Mouse (Mus musculus): Measurements from ENCODE around the gene Tenm4.

Gene Tenm4

DNA sequence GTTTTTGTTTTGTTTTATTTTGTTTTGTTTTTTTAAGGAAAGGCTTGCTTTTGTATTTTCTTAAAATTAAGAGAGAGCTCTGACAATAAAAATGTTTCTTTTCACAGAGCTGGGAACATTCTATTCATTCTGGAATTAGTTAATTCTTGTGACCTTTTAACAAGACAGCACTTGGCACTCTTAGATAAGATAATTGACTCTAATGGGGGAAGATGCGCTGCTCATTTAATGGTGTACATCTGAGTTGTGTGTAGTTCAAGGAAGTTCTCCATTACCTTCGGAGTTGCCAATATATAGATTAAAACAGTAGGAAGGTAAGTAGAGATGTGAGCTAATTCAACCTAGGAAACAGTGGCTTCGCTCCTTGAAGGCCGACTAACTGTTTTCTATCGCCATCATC is 554.6 kb downstream of the Tenm4 start:
- DNase-seq (ENCODE audit: low spot score in 2 of 2), result no peak

DNA sequence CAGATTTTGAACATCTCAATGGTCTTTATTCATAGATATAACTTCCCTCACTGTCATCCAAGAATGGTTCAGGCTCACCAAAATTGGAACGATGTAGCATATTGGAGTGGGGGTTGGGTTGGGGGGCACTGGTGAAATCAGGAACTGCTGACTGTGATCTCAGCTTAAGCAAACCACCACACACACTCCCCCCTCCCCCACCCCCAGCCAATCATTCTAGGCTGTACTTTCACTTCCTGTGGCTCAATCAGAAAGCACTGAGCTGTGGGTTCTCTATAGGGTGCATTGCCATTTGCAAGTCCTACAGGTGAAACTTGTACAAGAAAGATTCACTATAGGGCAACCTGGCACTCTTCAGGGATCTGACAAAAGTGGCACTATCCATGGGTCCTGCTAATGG is 559.3 kb downstream of the Tenm4 start:
- no peak for DNase-seq (ENCODE audit: low spot score in 2 of 2)

DNA sequence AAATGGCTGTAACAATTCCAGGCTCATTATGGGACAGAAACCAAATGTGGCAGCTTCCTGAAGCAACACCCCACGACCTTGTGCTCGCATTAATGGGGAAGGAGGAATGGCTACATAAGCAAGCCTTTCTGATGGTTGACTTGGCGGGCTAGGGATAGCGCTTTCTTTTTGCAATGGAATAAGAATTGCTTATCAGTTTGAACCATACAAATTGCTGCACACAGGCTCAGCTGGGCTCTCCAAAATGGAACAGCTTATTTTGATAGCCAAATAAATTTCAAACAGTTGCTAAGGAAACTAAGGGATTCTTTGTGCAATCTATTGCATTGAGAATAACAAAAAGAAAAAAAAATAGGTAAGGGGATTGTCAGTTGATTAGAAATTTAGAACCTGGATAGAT is 560.9 kb downstream of the Tenm4 start:
- no peak for DNase-seq (ENCODE audit: low spot score in 2 of 2)

DNA sequence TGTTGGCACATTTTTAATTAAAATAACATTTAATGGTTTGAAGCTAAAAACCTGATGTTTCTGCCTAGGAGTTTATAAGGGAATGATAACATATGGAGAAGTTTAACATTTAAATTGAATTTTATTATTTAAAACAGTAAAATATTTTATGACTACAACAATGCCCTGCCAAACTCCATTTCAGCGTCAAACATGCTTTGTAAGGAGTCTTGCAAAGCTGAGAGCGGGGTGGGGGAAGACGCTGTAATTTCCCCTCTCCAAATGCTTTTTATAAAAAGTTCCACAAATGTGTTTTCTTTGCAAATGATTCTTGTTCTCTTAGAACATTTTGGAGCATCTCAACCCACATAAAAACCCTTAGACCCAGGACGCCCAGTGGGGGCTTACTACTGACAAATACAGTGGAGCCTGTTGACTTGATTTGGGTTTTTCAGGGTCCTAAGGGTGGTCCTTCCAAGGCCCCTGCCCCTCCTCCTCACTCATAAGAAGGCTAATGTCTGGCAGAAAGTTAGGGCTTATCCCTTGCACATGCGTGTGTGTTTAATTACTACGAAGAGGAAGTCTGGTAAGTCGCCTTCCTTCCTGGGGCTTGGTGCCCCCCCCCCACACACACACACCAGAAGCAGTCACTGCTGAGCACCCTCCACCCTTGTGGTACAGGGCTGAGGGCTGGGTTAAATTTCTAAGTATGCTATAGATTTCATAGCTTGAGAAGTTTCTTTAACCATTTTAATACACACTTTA is 563.4 kb downstream of the Tenm4 start:
- no peak for DNase-seq (ENCODE audit: low spot score in 2 of 2)

DNA sequence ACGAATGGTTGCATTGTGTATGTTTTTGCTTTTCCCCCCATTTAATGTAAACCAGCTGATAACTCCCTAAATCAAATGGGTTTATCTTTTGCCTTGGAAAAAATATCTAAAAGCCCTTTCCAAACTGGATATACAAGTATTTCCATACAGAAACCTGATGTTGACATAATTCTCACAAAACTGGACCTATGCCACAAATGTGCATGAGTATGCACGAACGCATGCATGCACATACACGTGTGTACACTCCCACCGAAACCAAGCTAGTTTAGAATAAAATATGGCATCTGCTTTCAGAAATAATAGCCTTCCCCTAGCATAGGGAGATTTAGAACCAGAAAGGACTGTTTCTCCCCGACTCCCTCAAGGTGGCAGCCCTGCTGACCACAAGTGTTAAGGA is 569.6 kb downstream of the Tenm4 start:
- no peak for DNase-seq (ENCODE audit: low spot score in 2 of 2)

DNA sequence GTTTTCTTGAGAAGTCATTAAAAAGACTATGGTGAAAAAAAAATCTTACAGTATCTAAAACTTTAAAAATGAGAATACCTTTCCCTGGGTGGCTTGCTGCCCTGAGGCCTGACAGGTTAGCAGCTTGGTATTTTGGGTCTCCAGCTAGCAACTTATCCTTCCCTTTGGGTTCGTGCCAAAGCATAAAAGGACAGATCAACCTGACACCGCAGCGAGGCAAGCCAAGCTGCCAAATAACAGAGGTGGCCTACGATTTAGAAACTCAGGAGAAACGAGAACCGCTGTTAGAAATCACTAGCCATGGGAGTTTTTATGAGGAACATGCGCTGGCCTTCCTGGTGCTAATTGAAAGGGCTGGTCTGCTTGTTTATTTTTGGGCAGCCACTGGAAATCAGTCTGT is 571.2 kb downstream of the Tenm4 start:
- no peak for DNase-seq (ENCODE audit: low spot score in 2 of 2)

DNA sequence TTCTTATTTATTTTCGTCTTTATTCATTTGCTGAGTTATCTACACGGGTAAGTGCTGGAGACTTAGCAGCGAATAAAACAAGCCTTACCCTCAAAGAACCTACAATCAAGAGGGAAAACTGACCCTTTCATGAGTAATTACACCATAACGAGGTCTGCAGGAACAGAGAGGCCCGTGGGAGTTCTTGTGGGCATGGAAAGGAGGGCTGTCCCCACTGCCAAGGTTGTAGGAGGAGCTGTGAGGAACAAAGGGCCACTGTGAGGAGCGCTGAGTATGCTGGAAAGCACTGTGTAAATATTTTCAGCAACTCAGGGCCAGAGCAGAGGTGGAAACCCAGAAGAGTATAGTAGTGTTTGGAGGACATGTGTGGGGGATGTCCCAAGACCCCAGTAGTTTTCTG is 574.9 kb downstream of the Tenm4 start:
- peak in 1 of 2 experiments; percentile 38 for DNase-seq (ENCODE audit: low spot score in 2 of 2)

DNA sequence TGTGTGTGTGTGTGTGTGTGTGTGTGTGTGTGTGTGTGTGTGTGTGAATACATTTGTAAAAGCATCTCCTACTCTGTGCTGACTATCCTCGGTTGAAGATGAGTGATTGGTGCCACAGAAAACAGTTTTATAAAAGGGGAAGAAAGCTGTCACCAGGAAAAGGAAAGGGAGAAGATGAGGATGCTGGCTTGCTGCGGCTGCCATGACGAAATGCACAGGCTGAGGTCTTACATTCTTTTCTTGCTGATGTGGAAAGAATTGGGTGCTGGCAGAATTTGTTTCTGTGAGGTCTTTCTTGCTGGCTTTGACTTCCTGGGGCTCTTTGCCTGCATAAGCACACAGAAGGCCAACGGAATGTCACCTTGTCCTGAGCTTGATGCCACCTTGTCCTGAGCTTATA is 575.7 kb downstream of the Tenm4 start:
- DNase-seq (ENCODE audit: low spot score in 2 of 2), result no peak

DNA sequence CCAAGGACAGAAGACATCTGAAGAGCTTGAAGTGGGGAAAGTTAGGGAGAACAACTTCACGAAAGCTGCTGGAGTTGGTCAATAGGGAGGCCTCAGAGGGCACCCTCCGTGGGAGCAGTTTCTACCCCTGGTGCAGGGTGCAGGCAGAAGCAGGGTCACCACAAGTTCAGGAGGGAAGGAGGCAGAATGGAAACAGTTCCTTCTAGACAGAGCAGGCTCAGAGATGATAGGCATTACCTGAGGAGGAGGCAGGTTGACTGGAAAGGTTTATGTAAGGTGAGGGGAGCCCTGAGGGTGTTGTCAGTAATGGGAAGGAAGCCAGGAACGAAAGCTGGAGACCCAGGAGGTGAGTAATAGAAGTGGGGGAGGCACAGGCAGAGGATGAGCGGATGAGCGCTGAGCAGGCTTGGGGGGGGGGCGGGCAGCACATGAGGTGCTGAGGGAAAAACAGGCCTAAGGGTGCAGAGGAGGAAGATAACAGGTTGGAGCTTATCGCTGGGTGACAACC is 577.5 kb downstream of the Tenm4 start:
- DNase-seq (ENCODE audit: low spot score in 2 of 2), result peak in 1 of 2 experiments; percentile 40

DNA sequence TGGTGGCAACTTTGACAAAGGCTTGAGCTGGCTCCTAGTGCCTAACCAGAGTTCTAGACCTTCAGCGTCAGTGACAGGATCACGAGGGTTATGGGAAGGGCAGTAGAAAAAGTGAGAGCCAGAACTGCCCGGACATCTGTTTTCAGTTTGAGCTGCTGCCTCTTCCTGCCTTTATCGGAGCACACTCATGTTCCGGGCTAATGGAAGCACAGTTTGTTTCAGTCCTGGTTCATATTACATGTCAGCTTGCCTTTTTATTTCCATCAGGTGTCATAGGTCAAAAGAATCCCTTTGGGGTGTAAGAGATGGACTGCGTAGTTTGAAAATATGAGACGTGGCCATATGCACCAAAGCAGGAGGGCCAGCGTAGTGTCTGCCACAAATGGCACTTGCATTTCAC is 578.7 kb downstream of the Tenm4 start:
- DNase-seq (ENCODE audit: low spot score in 2 of 2), result no peak

DNA sequence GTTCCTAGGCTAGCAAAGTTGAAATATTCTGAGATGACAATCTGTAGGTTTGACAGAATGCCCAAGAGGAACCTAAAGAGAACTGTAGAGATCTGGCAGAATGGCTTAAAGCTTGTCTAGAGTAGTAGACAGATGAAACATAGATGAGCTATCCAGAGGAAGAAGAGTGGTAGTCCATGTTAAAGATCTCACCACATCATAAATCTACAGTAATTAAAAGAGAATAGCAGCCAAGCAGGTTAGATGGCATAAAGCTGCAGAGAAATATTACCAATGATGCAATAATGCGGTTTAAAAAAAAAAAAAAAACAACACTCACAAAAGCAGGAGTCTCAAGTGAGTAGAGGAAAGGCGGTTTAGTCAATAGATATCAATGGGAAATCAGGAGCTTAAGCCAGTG is 580.2 kb downstream of the Tenm4 start:
- no peak for DNase-seq (ENCODE audit: low spot score in 2 of 2)

DNA sequence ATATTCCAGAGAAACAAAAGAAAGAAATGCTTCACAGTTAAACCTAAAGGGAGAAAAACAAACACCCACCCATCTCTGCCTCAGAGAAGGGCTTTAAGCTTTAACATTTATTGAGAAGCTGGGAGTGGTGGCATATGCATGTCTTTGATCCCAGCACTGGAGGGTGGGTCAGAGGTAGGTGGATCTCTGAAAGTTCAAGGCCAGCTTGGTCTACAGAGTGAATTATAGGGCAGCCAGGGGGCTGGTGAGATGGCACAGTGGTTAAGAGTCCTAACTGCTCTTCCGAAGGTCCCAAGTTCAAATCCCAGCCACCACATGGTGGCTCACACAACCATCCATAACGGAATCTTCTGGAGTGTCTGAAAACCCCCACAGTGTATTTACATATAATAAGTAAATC is 581.7 kb downstream of the Tenm4 start:
- DNase-seq (ENCODE audit: low spot score in 2 of 2), result no peak

DNA sequence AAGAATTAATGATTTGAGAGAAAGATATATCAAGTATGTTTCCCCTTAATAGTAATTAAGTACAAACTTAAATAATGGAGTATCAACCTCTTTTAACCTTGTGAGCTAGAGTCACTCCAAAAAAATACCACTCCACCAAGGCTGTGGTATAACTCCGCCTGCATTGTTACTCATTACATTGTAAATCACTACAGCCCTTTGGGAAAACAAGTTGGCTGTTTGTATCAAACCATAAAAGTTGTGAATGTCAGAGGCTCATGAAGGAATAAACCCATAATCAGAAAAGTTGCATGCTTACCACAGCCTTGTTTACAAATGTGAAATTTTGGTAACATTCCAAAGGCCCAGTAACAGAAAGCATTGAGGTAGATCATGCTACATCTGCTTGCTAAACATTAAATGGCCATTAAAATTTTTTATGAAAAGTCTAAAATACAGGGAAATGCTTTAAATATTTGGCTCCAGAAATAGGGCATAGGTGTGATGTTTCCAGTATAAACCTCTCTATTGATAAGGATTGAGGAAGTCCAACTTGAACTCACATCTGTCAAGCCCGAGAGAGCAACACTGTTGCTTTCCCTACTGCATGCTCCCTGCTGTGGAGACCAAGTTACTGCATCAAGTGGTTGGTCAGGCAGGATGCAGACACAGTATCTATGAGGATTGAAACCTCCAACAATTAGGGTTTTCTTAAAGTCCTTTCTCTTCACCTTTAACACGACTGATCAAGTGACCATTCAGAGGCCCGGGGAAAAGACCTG is 582.5 kb downstream of the Tenm4 start:
- DNase-seq (ENCODE audit: low spot score in 2 of 2), result no peak

DNA sequence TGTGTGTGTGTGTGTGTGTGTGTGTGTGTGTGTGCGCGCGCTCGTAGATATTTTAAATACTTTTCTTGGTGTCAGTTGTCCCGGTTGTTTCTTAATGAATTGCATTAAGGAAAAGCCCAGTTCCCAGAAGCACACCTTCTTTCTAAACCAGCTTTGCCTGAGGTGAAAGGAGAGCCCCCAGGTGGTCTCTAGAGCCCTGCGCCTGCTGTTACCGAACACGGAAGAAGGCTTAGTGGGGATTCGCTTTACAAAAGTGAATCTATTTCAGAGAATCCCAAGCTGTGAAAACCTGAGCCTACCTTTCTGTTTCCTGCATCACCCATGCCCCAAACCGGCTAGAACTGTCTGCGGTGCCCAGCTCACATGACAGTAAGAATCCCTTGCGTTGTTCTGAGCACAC is 583.1 kb downstream of the Tenm4 start:
- DNase-seq (ENCODE audit: low spot score in 2 of 2), result no peak

DNA sequence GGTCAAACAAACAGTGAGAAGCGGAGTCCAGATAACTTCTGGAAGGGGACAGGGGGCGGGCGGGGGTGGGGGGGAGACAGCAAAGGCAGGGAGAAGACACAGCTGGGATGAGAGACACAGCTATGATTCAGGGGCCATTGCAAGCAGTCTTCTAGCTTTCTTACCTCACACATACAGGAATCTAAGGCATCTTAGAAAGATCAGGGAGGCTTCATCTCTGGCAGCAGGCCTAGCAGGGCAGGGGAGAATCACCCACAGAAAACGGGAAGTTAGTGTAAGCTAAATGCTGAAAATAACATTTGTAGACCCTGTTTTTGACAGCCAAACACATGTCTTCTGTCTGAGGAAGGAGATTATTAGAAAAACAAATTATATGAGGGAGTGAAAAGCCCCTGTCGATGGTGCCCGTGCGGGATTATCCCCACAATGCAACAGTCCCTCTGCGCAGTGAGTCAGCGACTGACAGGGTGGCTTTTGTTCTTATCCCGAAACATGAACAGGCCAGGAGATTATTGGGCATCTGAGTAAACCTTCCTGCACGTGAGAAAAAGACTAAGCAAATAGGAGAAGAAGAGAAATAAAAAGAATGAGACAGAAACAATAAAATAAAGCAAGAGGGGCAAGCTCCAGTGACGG is 584.5 kb downstream of the Tenm4 start:
- DNase-seq (ENCODE audit: low spot score in 2 of 2), result no peak

DNA sequence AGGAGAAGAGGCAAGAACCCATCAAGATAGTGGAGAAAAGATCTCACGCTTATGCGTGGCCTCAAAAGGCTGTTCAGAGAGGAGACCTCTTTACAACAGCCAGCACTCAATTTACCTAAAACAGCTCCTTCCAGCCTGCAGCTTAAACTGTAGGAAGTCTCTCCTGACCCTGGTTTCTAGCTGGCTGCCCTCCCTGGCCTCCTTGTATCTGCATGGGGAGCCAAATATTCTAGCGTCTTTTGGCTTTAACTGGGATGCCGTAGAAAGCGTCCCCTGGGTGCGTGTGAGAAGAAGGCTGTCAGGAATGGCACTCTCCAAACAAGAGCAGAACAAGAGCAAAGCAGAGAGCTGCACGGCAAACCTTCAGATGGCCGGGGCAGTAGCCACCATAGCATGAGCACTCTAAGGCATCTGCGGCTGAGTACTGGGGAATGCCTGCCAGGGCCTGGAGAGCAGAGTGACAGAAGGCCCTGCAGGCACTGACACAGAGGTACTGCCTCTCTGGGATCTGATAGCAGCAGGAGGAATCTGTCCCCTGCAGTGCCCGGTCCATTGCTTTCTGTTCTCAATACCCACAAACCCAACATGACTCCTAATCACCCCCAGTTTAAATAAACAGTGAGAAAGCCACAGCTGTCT is 585.2 kb downstream of the Tenm4 start:
- DNase-seq (ENCODE audit: low spot score in 2 of 2), result no peak

DNA sequence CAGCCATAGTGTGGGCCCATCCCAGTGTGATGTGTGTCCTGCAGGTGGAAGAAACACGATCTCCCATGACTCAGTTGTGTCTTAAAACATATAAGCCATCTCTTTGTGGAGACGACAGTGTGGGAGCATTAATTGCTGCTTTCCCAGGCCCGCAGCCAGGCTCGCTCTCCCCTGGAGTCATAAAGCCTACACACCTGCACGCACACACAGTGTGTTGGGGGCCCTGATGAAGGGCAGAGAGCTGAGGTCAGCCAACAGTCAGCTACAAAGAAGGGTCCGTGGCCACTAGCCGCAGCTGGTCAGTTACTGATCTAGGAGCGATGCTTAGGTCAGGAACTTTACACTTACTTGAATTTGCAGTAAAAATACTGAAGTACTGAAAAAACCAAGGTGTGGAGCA is 586.0 kb downstream of the Tenm4 start:
- no peak for DNase-seq (ENCODE audit: low spot score in 2 of 2)

DNA sequence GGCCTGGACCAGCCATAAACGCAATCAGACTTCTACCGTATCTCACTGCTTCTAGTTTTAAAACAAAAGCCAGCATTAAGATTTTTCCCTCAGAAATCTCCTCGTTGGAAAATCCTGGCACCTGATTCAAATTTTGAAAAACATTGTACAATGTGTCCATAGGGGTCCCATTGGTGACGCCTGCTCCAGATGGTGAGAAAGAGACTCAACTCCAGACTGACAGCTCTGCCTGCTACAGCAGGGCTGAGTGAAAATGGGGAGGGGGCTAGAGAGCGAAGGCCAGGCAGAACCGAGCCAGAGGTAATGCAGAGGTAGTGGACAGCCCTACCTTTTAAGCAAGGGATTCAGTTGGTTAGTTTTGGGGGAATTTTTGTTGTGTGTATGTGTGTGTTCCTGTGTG is 589.2 kb downstream of the Tenm4 start:
- DNase-seq (ENCODE audit: low spot score in 2 of 2), result no peak

DNA sequence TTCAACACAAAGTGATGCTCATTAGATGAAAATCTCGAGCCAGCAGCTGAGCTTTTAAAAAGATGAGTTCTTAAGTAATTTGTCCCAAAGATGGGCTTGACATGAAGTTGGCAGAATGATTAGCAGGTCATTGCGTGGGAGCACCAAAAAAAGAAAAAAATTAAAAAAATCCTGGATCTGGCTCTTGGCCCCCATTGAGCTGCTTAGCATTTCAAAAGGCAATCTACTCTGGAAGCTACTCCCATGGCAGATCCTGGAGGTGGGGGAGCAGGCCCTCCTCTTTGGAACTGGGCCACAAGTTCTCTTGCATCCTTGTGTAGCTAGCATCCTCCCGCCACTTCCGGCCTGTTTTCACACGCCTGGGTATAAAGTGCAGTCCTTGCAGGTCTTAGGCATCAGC is 590.1 kb downstream of the Tenm4 start:
- DNase-seq (ENCODE audit: low spot score in 2 of 2), result no peak

DNA sequence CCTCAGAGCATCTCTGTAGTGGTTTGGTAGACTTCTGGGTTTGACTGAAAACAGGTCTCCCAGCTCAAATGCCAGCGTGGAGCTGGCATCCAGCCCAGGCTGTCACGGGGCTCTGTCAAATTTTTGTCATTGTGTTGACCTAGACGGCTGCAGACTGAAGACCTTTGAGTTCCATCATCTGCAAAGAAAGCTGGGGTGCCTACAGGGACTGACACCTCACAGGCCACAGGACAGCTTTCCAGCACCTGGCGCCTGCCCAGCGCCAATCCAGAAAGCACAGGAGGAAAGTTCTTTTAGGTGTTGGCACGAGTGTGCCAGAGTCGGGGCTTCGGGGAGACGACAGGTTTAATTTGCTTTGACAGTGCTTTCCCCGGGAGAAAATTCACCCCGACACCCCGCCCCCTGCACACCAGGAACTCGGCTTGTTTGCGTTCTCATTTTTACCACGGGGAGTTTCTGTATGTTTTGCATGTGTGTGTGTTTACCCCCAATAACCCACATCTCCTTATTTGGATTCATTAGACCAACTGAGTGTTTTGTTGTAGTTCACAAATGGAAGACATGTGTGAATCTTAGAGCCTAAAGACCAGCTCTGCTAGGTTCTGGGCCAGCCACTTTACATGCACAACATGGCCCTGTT is 594.4 kb downstream of the Tenm4 start:
- DNase-seq (ENCODE audit: low spot score in 2 of 2), result no peak

DNA sequence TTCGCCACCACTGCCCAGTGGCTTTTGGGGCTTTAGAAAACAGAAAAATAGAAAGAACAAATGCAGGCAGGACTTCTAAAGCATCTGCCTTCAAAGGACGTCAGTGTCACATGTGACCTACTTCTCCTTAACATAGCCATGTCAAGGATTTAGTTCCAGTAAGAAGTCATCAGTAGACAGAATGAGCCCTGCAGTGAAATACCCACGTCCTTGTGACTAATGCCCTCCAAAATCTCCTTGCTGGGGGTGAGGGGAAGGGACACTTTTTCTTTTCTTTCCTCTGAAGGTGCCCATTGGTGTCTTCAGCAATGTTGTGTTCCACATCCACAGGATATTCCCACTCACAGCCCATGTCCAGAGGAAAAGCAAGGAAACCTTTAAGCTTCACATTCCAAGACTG is 596.0 kb downstream of the Tenm4 start:
- DNase-seq (ENCODE audit: low spot score in 2 of 2), result no peak

DNA sequence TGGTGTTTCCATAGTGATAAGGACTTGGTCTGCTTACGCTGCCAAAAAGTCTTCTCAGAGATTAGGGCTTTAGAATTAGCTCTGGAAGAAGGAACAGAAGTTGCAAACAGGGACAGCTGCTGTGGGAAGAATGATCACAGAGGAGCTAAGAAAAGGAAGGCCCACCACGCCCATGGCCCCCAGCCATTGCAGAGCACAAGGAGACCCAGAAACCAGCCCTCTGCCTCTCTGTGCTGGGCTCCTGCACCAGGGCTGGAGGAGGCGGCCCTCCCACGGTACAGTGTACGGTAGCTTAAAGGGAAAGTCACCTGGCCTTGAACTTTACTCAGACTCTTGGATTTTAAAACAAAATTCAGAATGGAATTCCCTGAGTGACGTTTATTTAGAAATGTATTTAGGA is 597.7 kb downstream of the Tenm4 start:
- DNase-seq (ENCODE audit: low spot score in 2 of 2), result no peak

Measured in right cerebral cortex, adult 2 months (tissue).